Mouse (Mus musculus): ENCODE measurements around the gene Emp3. TPM values are rescaled to one million over a fixed set of nuclear protein-coding genes. Genes with fewer than 3 reads are reported as not detected.
"Not testable (repeated sequence)": the region's sequence is repeated elsewhere in the genome, so short reads cannot be mapped to it uniquely, and the experiment has no call there.

Emp3 gene
- polyA plus RNA-seq (2015; fragmentation: Nextera tagmentation; extraction: Ambion mirVana), result 55.5 and 56.5 TPM in 2 replicates

DNA sequence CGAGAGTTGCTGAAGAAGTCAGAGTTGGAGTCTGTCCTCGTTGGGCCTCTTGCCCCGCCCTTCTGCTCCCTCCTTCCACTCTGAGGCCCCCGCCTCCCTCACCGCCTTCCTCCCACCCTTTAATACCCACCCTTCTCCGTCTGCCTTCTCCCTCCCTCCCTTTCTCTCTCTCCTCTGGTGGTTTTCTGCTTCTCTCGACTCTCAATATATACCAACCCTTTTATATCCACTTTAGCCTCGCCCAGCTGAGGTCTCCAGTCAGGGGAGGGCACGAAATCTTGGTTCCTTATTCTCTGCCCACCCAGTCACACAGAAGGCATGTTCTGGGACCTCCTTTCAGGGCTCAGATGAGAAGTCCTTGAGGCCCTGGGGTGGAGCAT is at the start of gene Emp3:
Gene Emp3, minus strand, starts transcription at position 163 of the 380 bp plus-strand sequence.
- WGBS (ENCODE audit: insufficient replicate concordance), result 13% methylated on average over 9 of the region's 9 CpGs
- Histone ChIP-seq H3K9me3 (replicated peaks; ENCODE audit: control insufficient read depth, low read length) (no peaks in the 10 kb centered on the region), H3K36me3 (ENCODE audit: control insufficient read depth, insufficient read depth) (no peaks in the 10 kb centered on the region), H3K27me3 (ENCODE audit: control insufficient read depth, insufficient read depth, low read depth, low read length) (no peaks in the 10 kb centered on the region), H3K4me2 (ENCODE audit: low read depth, low read length) (peak within 1 kb of the TSS; percentile 73), H3K4me3 (ENCODE audit: low read depth, low read length) (peak within 1 kb of the TSS; percentile 60), H3K9ac (ENCODE audit: low read depth, low read length) (peak within 1 kb of the TSS; percentile 63), H3K27ac (ENCODE audit: low read length) (peak within 1 kb of the TSS; percentile 88), H3K4me1 (ENCODE audit: control insufficient read depth, low read depth, low read length) (peaks cover 58% of the 10 kb centered on the region)
- ATAC-seq (ENCODE audit: low read depth), result no peak

GRCm38 (mm10) chr7:45956611-45957010 is 35.4 kb upstream of the Emp3 start:
- Histone ChIP-seq H3K9me3 (replicated peaks; ENCODE audit: control insufficient read depth, low read length) (no peaks in the 10 kb centered on the region), H3K4me3 (ENCODE audit: low read depth, low read length) (no peak overlapping the region), H3K4me1 (ENCODE audit: control insufficient read depth, low read depth, low read length) (no peaks in the 10 kb centered on the region), H3K27me3 (ENCODE audit: control insufficient read depth, insufficient read depth, low read depth, low read length) (no peaks in the 10 kb centered on the region), H3K36me3 (ENCODE audit: control insufficient read depth, insufficient read depth) (no peaks in the 10 kb centered on the region), H3K4me2 (ENCODE audit: low read depth, low read length) (no peak overlapping the region), H3K27ac (ENCODE audit: low read length) (no peak overlapping the region), H3K9ac (ENCODE audit: low read depth, low read length) (no peak overlapping the region)
- ATAC-seq (ENCODE audit: low read depth), result no peak
- WGBS (ENCODE audit: insufficient replicate concordance), result 41% methylated on average over 4 of the region's 4 CpGs

DNA sequence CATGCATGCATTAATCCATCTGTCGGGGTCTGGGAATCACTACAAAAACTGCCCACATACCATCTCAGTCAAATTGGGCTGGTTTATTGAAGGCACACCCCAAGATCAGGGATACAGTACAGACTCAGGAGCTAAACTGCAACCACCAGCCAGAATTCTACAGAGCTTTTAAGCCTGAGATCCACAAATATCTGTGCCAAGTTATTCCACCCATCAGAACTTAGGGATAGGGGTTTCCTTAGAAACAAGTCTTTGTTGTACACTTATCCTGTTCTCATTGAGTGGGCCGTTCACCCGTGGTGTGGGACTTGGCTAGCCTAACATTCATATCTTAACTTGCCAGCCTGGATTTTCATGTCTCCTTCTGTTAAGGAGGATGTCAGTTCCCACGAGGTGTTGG is 27.9 kb upstream of the Emp3 start:
- no peak overlapping the region for H3K9ac ChIP-seq (ENCODE audit: low read depth, low read length)
- H3K27ac ChIP-seq (ENCODE audit: low read length), result no peak overlapping the region
- H3K36me3 ChIP-seq (ENCODE audit: control insufficient read depth, insufficient read depth), result no peaks in the 10 kb centered on the region
- no peak overlapping the region for H3K4me3 ChIP-seq (ENCODE audit: low read depth, low read length)
- H3K4me2 ChIP-seq (ENCODE audit: low read depth, low read length), result no peak overlapping the region
- H3K27me3 ChIP-seq (ENCODE audit: control insufficient read depth, insufficient read depth, low read depth, low read length), result no peaks in the 10 kb centered on the region
- no peaks in the 10 kb centered on the region for H3K4me1 ChIP-seq (ENCODE audit: control insufficient read depth, low read depth, low read length)
- no peaks in the 10 kb centered on the region for H3K9me3 ChIP-seq (replicated peaks; ENCODE audit: control insufficient read depth, low read length)
- WGBS (ENCODE audit: insufficient replicate concordance), result 58% methylated on average over 4 of the region's 4 CpGs
- ATAC-seq (ENCODE audit: low read depth), result no peak

DNA sequence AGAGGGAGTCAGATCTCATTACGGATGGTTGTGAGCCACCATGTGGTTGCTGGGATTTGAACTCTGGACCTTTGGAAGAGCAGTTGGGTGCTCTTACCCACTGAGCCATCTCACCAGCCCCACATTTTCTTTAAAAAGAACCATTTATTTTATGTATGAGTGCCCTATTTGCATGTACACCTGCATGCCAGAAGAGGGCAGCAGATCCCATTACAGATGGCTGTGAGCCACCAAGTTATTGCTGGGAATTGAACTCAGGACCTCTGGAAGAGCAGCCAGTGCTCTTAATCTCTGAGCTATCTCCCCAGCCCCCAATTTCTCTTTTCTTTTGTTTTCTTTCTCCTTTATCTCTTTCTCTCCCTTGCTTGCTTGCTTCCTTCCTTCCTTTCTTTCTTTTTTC is 22.1 kb upstream of the Emp3 start:
- not testable (repeated sequence) for H3K27ac ChIP-seq (ENCODE audit: low read length); H3K9me3 ChIP-seq (replicated peaks; ENCODE audit: control insufficient read depth, low read length); H3K9ac ChIP-seq (ENCODE audit: low read depth, low read length); ATAC-seq (ENCODE audit: low read depth); H3K4me1 ChIP-seq (ENCODE audit: control insufficient read depth, low read depth, low read length); H3K4me2 ChIP-seq (ENCODE audit: low read depth, low read length); H3K27me3 ChIP-seq (ENCODE audit: control insufficient read depth, insufficient read depth, low read depth, low read length); H3K36me3 ChIP-seq (ENCODE audit: control insufficient read depth, insufficient read depth); H3K4me3 ChIP-seq (ENCODE audit: low read depth, low read length)
- 60% methylated on average over 1 of the region's 1 CpGs for WGBS (ENCODE audit: insufficient replicate concordance)

GRCm38 (mm10) chr7:45941986-45942385 is 20.8 kb upstream of the Emp3 start:
- Histone ChIP-seq H3K4me1 (ENCODE audit: control insufficient read depth, low read depth, low read length) (no peaks in the 10 kb centered on the region), H3K9me3 (replicated peaks; ENCODE audit: control insufficient read depth, low read length) (no peaks in the 10 kb centered on the region), H3K27me3 (ENCODE audit: control insufficient read depth, insufficient read depth, low read depth, low read length) (no peaks in the 10 kb centered on the region), H3K9ac (ENCODE audit: low read depth, low read length) (no peak overlapping the region), H3K27ac (ENCODE audit: low read length) (no peak overlapping the region), H3K36me3 (ENCODE audit: control insufficient read depth, insufficient read depth) (no peaks in the 10 kb centered on the region), H3K4me3 (ENCODE audit: low read depth, low read length) (no peak overlapping the region), H3K4me2 (ENCODE audit: low read depth, low read length) (no peak overlapping the region)
- 56% methylated on average over 9 of the region's 9 CpGs for WGBS (ENCODE audit: insufficient replicate concordance)
- no peak for ATAC-seq (ENCODE audit: low read depth)

DNA sequence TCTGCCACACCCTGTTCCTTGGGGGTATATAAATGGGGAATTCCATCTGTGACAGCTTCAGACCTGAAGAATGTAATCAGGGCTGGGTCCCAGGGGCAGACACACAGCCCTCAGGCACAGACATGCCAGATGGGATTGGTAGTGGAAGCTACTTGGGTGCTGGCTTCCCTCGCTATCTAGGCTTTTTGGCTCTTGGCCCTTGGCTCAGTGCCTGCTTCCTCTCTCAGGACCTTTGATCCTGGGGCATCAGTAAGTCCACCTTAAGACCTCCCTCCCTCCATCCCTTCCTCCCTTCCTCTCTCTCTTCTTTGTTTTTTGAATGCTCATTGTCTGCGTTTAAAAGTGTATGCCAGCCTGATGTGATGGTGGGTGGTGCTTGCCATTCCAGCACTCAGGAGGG is 18.6 kb upstream of the Emp3 start:
- no peak for ATAC-seq (ENCODE audit: low read depth)
- no peaks in the 10 kb centered on the region for H3K9me3 ChIP-seq (replicated peaks; ENCODE audit: control insufficient read depth, low read length)
- H3K36me3 ChIP-seq (ENCODE audit: control insufficient read depth, insufficient read depth), result no peaks in the 10 kb centered on the region
- no peak overlapping the region for H3K27ac ChIP-seq (ENCODE audit: low read length)
- no peak overlapping the region for H3K4me3 ChIP-seq (ENCODE audit: low read depth, low read length)
- H3K4me2 ChIP-seq (ENCODE audit: low read depth, low read length), result no peak overlapping the region
- WGBS (ENCODE audit: insufficient replicate concordance), result 31% methylated on average over 2 of the region's 2 CpGs
- H3K27me3 ChIP-seq (ENCODE audit: control insufficient read depth, insufficient read depth, low read depth, low read length), result no peaks in the 10 kb centered on the region
- H3K9ac ChIP-seq (ENCODE audit: low read depth, low read length), result no peak overlapping the region
- H3K4me1 ChIP-seq (ENCODE audit: control insufficient read depth, low read depth, low read length), result no peaks in the 10 kb centered on the region

GRCm38 (mm10) chr7:45935114-45935513 is 13.9 kb upstream of the Emp3 start:
- Histone ChIP-seq H3K36me3 (ENCODE audit: control insufficient read depth, insufficient read depth) (no peaks in the 10 kb centered on the region), H3K4me1 (ENCODE audit: control insufficient read depth, low read depth, low read length) (no peaks in the 10 kb centered on the region), H3K27me3 (ENCODE audit: control insufficient read depth, insufficient read depth, low read depth, low read length) (no peaks in the 10 kb centered on the region), H3K4me3 (ENCODE audit: low read depth, low read length) (no peak overlapping the region), H3K9me3 (replicated peaks; ENCODE audit: control insufficient read depth, low read length) (no peaks in the 10 kb centered on the region; the same call in 1 of the 2 replicates), H3K9ac (ENCODE audit: low read depth, low read length) (no peak overlapping the region), H3K4me2 (ENCODE audit: low read depth, low read length) (no peak overlapping the region), H3K27ac (ENCODE audit: low read length) (no peak overlapping the region)
- ATAC-seq (ENCODE audit: low read depth), result 0 out of 2 replicates have a peak, but pooled peaks have one; percentile 32
- 18% methylated on average over 7 of the region's 7 CpGs for WGBS (ENCODE audit: insufficient replicate concordance)

- WGBS (ENCODE audit: insufficient replicate concordance), result 75% methylated on average over 12 of the region's 12 CpGs
- not testable (repeated sequence) for H3K4me2 ChIP-seq (ENCODE audit: low read depth, low read length); H3K27ac ChIP-seq (ENCODE audit: low read length); ATAC-seq (ENCODE audit: low read depth); H3K4me1 ChIP-seq (ENCODE audit: control insufficient read depth, low read depth, low read length); H3K9me3 ChIP-seq (replicated peaks; ENCODE audit: control insufficient read depth, low read length); H3K9ac ChIP-seq (ENCODE audit: low read depth, low read length); H3K27me3 ChIP-seq (ENCODE audit: control insufficient read depth, insufficient read depth, low read depth, low read length); H3K36me3 ChIP-seq (ENCODE audit: control insufficient read depth, insufficient read depth); H3K4me3 ChIP-seq (ENCODE audit: low read depth, low read length)
Measured at GRCm38 (mm10) chr7:45933766-45934165, 12.6 kb upstream of the Emp3 start.

DNA sequence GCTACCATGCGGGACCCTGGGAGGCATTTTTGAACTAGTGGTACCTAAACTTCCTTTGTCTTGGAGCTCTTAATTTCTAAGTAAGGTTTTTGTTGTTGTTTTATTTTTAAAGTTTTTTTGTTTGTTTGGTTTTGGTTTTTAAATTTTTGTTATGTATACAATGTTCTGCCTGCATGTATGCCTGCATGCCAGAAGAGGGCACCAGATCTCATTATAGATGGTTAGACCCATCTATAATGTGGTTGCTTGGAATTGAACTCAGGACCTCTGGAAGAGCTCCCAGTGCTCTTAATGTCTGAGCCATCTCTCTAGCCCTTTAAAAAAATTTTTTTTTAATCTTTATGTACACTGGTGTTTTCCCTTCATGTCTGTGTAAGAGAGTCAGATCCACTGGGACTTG is 8.5 kb upstream of the Emp3 start:
- 82% methylated on average over 1 of the region's 1 CpGs for WGBS (ENCODE audit: insufficient replicate concordance)
- H3K4me2 ChIP-seq (ENCODE audit: low read depth, low read length), result no peak overlapping the region
- H3K9ac ChIP-seq (ENCODE audit: low read depth, low read length), result no peak overlapping the region
- no peaks in the 10 kb centered on the region for H3K27me3 ChIP-seq (ENCODE audit: control insufficient read depth, insufficient read depth, low read depth, low read length)
- H3K4me1 ChIP-seq (ENCODE audit: control insufficient read depth, low read depth, low read length), result no peaks in the 10 kb centered on the region
- H3K36me3 ChIP-seq (ENCODE audit: control insufficient read depth, insufficient read depth), result no peaks in the 10 kb centered on the region
- H3K27ac ChIP-seq (ENCODE audit: low read length), result no peak overlapping the region
- H3K4me3 ChIP-seq (ENCODE audit: low read depth, low read length), result no peak overlapping the region
- no peak for ATAC-seq (ENCODE audit: low read depth)
- no peaks in the 10 kb centered on the region; the same call in 1 of the 2 replicates for H3K9me3 ChIP-seq (replicated peaks; ENCODE audit: control insufficient read depth, low read length)
